Mouse (Mus musculus) ovary, postnatal 36 days (tissue): ENCODE data around the gene Amelx.

Source experiments
- DNase-seq: peaks from one replicate; pipeline ENCODE4 v3.0.0; 2022; ENCODE audit warnings: low spot score, mixed read lengths

Gene Amelx

GRCm38 (mm10) chrX:169187100-169187499 lies at the start of gene Amelx:
Amelx (minus strand) TSS chrX:169187200.
- DNase-seq: no peak

DNA sequence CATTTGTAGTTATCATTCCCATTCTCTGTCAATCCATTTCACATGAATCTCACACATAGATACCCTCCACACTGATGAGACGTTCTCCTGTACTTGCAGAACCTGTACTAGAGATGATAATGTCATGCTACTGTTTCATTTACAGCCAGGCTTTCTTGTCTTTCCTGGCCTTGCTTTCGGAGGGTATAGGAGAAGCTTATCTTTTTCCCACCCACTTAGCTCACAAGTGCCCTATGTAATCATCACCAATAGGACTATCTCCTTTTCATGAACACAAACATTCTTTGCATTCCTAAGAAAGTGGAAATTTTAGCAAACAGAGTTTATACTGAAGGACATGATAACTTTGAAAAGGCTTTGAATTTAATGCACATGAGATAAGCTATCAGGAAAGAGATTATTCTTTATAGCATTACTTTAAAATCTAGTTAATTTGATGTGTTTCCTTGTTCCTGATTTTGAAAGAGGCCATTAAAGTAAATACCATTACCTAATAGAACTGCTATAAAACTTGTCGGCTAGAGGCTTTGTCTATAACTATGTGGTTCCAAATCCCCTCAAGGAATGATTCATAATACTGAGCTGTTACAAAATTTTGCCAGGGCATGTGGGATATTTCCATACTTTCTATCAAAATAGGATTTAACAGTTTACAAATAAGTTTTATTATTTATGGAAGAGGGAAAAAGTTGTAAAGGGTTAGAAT lies 35.5 kb upstream of the Amelx start:
- no peak for DNase-seq

DNA sequence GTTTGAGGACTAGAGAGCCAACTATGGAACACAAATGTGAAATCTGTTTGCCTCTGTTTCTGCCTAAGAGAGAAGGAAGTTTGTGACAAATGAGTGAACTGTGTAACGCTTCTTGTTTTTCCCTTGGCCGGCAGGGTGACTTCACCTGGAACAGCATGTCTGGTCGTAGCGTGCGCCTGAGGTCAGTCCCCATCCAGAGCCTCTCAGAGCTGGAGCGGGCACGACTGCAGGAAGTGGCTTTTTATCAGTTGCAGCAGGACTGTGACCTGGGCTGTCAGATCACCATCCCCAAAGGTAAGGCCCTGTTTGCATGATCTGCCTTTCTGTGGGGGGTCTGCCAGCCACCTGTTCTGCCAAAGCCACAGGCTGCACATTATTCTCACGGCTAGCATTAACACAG lies 33.1 kb upstream of the Amelx start:
- no peak for DNase-seq

DNA sequence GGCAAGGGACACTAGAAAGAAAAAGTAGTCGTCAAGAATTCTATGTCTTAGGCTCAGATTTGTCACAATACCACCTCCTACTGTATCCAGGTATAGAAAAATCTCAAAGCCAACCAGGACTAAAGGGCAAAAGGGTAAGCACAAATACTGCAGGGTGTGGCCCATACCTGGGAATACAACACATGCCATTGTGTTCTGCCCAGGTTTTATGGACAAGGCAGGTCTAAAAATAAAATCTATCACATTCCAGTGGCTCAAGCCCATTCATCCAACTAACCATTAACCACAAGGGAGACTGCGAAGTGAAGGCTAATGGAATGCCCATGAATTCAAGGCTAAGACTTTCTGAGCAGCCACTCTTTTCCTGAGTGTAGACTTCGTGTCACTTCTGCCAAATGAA lies 23.0 kb upstream of the Amelx start:
- no peak for DNase-seq

DNA sequence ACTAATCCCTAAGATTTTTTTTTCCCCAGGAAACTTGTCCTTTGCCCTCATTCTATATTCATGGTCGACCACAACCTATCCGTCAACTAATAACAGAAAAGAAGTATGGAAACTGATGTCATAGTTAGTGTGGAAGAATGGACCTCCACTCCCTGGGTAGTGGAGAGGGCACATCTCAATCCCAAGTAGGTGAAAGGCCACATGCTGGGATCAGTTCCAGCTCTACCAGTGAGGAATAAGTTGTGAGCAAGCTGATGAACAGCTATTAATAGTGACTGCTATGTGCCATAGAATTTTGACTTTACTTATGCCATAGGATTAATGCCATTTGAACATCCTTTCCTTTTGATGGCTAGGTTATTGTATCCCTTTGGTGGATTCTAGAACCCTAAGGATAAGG lies 8.4 kb downstream of the Amelx start:
- no peak for DNase-seq

DNA sequence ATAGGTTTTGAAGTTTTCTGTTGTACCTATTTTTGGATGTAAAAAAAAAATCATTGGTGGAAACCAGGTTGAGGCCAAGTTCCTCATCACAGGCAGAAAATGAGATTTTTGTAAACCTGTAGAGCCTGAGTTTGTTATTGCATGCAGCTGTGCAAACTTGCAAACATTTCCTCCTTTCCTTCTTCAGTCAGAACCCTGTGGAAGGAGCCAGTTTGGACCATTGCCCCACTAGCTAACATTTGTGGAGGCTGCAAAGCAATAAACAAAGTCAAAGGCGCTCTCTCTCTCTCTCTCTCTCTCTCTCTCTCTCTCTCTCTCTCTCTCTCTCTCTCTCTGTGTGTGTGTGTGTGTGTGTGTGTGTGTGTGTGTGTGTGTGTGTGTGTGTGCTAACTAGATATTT lies 13.2 kb downstream of the Amelx start:
- DNase-seq: no peak

DNA sequence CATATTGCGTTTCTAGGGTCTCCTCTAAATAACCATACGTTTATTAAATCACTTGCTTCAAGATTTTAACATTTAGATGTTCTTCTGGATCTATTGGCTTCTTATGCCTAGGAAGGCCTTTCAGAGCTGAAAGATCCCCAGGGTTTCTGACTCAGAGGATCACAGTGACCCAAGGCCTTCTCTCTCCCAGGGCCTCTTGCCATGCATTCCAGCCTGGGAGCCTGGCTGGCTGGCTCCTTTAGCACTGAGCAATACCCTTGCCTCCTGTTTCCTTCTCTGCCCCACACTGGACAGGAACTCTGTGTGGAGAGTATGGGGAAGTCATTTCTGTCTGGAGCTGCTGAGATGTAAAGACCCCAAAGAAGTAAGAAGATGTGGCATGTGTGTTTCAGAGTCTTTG lies 16.0 kb downstream of the Amelx start:
- DNase-seq: no peak

DNA sequence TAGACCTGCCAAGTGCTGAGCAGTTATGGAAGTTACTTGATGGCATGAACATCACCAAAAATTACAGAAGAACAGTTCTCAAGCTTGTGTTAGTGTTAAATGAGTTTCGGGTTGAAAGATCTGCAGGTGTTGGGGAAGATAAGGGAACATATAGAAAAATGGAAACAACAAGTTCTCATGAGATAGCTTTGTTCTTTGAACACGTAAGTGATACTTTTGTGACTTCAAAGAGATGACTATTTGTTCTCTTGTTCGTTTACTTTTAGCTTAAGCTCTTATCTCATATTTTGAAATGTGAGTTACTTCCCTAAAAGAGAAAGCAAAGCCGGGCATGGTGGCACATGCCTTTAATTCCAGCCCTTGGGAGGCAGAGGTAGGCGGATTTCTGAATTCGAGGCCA lies 28.6 kb downstream of the Amelx start:
- no peak for DNase-seq

GRCm38 (mm10) chrX:169153805-169154204 lies 33.2 kb downstream of the Amelx start:
- DNase-seq: no peak

- no peak for DNase-seq
Measured at GRCm38 (mm10) chrX:169140467-169140866, 46.5 kb downstream of the Amelx start.

DNA sequence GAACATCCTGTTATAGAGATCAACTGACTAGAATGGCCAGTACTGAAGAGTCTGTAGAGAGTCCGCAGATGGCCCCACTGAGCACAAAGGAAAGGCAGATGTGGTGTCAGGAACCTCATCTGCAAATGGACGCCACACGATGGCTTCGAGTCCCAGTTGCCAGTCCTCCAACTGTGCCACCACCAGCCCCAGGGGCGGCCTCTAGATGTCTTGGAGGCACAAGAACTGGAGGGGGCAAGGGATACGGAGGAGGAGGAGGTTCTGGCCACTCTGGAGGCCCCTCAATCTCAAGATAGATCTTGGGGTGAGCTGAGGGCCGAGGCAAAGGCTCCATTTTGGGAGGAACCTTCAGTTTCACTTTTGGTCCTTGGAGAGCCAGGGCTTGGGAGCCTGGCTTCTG lies 47.2 kb downstream of the Amelx start:
- no peak for DNase-seq
